Mouse (Mus musculus) limb, embryonic 14.5 days (tissue): ENCODE results near the gene Acp7. TPM values are rescaled to one million over a fixed set of nuclear protein-coding genes. Genes with fewer than 3 reads are reported as not detected.

Source experiments
- ATAC-seq: fragments of 200-750 bp; cut with Nextera tagmentation; 2 replicates; pipeline ENCODE4 v1.8.0; 2017; ENCODE audit warnings: low read depth, moderate number of reproducible peaks, moderate TSS enrichment; ENCODE audit not compliant: low FRiP score
- DNase-seq: peaks from one replicate; pipeline ENCODE4 v3.0.0-alpha.2; 2015; ENCODE audit warnings: low spot score
- H3K27ac ChIP-seq: fragments of 300-500 bp; sonication (generic); replicated peaks from 2 replicates; pipeline ENCODE4 v1.5.1; 2014; ENCODE audit warnings: low read depth, mild to moderate bottlenecking, low read length, moderate library complexity, mixed read lengths
- H3K27me3 ChIP-seq: fragments of 300-500 bp; sonication (generic); 2 replicates; pipeline ENCODE4 v1.6.1; 2014; ENCODE audit warnings: low read length, mixed read lengths; ENCODE audit not compliant: control insufficient read depth, insufficient read depth
- H3K36me3 ChIP-seq: fragments of 300-500 bp; sonication (generic); 2 replicates; pipeline ENCODE4 v1.6.1; 2014; ENCODE audit warnings: mild to moderate bottlenecking, low read length, moderate library complexity, mixed read lengths; ENCODE audit not compliant: control insufficient read depth, insufficient read depth
- H3K4me1 ChIP-seq: fragments of 300-500 bp; sonication (generic); 2 replicates; pipeline ENCODE4 v1.6.1; 2014; ENCODE audit warnings: antibody characterized with exemption, low read length, mixed read lengths; ENCODE audit not compliant: control insufficient read depth, insufficient read depth
- H3K4me2 ChIP-seq: fragments of 300-500 bp; sonication (generic); replicated peaks from 2 replicates; pipeline ENCODE4 v1.6.1; 2014; ENCODE audit warnings: low read depth, mild to moderate bottlenecking, low read length, moderate library complexity; ENCODE audit not compliant: severe bottlenecking
- H3K4me3 ChIP-seq: fragments of 300-500 bp; sonication (generic); replicated peaks from 2 replicates; pipeline ENCODE4 v1.5.1; 2014; ENCODE audit warnings: low read length
- H3K9ac ChIP-seq: fragments of 300-500 bp; sonication (generic); 2 replicates; pipeline ENCODE4 v1.6.1; 2014; ENCODE audit warnings: mild to moderate bottlenecking, low read depth, low read length, moderate library complexity; ENCODE audit not compliant: severe bottlenecking
- H3K9me3 ChIP-seq: fragments of 300-500 bp; sonication (generic); 2 replicates; pipeline ENCODE4 v1.6.1; 2016; ENCODE audit warnings: low read length; ENCODE audit not compliant: control insufficient read depth
- POLR2A ChIP-seq: fragments of 200-500 bp; IDR thresholded peaks from 2 replicates; pipeline ENCODE4 v1.8.0; 2012; ENCODE audit warnings: inconsistent platforms, mild to moderate bottlenecking, moderate library complexity, borderline replicate concordance; ENCODE audit not compliant: insufficient read depth, insufficient read length; ENCODE audit errors: extremely low read depth
- WGBS: fragments of 180-500 bp; shearing (Covaris S2); extraction: QIAGEN DNeasy Blood & Tissue Kit; methylation state at CpG from one replicate; pipeline ENCODE4 v1.1.7; 2014; 5-methylcytosine and 5-hydroxymethylcytosine counted together
- polyA plus RNA-seq, 2 experiments: library from polyadenylated mRNA; depleted of rRNA in 1 of 2; stranded (reverse) in 1 of 2; unstranded in 1 of 2; fragments of >200 nt; fragmentation: Nextera tagmentation in 1 of 2; extraction: Ambion mirVana in 1 of 2; gene quantifications; 2 replicates each; pipeline versions ENCODE4 v1.2.1 to v1.2.3; 2012 to 2014

The Acp7 gene
- polyA plus RNA-seq, 2 experiments = 0.08 to 0.10 TPM

DNA sequence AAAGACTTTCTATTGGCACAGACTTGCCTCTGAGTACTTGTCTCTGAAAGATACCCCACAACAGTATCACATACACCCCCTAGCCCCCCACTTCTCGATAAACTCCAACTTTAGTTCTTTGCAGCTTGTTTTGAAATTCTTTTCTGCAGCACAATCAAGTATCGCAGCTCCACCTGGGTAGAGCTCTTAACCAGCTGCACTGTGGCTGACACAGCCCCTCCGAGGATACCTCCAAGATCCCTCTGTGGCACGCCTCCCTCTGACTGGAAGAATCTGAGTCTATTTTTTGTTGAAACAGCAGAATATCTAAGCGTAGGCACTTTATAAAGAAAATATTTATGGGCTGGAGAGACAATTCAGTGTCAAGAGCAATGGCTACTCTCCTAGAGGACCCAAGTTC lies 41.1 kb upstream of the Acp7 start:
- Histone ChIP-seq H3K27ac (no peak overlapping the region), H3K9ac (no peak overlapping the region), H3K4me3 (no peak overlapping the region), H3K4me2 (no peak overlapping the region), H3K9me3 (no peaks in the 10 kb centered on the region), H3K36me3 (no peaks in the 10 kb centered on the region), H3K4me1 (no peaks in the 10 kb centered on the region), H3K27me3 (no peaks in the 10 kb centered on the region)
- DNase-seq = no peak
- ATAC-seq = no peak
- TF ChIP-seq POLR2A = no peak
- 91% methylated on average over 5 of the region's 5 CpGs for WGBS

DNA sequence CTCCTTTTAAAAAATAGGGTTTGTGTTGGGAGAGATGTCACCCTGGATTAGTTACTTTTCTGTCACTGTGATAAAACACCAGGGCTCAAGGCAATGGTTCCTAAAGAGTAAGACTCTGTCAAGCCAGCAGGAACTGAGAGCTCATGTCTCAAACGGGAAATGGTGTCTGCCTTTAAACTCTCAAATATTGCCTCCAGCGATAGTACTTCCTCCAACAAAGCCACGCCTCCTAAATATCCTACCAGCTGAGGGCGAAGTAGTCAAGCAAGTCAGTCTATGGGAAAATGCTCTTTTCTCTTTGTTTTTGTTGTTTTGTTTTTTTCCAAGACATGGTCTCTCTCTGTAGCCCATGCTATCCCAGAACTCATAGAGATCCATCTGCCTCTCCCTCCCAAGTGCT lies 40.0 kb upstream of the Acp7 start:
- DNase-seq (peak; percentile 23), ATAC-seq (no peak)
- WGBS = 46% methylated on average over 4 of the region's 4 CpGs

DNA sequence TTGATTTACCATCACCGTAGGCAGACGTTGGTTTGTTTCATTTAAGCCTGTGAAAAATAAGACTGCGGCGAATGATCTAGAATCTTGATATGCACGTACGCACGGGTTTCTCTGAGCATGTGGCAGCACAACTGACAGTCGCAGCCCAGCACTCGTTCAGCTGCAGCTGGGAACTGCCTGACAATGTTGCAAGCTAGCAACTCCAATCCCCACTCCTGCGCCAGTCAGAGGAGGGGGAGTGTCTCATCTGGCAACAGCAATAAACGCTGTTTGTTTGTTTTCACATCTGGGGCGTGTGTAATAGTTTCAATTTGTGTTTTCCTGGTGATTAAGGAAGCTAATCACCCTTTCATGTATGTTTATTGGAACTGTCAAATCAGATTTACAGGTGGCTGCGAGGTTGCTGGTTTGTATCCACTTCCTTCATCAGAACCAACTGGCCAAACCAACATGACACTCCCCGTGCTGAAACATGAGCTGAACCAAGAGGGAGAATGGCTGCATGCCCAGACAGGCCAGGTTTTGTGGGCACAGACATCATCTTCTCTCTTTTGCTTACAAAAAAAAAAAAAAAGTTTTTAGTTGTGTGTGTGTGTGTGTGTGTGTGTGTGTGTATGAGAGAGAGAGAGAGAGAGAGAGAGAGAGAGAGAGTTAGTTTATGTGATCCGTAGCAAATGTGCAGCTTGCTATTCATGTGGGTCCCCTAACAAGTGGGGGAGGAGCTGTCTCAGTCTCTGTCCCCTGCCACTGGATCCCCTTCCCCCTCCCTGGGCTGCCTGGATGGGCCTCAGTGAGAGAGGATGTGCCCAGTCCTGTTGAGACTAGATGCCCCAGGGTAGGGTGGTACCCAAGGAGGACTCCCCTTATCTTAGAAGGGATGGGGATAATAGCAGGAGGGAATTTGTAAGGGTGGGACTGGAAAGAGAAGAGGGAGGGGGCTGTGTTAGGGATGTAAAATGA lies 34.8 kb upstream of the Acp7 start:
- 9% methylated on average over 15 of the region's 15 CpGs for WGBS
- Histone ChIP-seq H3K4me3 (no peak overlapping the region), H3K9me3 (no peaks in the 10 kb centered on the region), H3K27ac (0 out of 2 replicates have a peak overlapping the region, but pooled peaks have one; percentile 19), H3K9ac (no peak overlapping the region), H3K27me3 (no peaks in the 10 kb centered on the region), H3K4me2 (peak overlapping the region; percentile 37), H3K4me1 (peaks cover 8% of the 10 kb centered on the region; the same call in 1 of the 2 replicates), H3K36me3 (no peaks in the 10 kb centered on the region)
- TF ChIP-seq POLR2A = no peak
- ATAC-seq (0 out of 2 replicates have a peak, but pooled peaks have one; percentile 34), DNase-seq (peak; percentile 64)

More for the DNA sequence above, 40.0 kb upstream of the Acp7 start:
- Histone ChIP-seq H3K9ac (no peak overlapping the region), H3K27ac (no peak overlapping the region), H3K4me1 (peaks cover 2% of the 10 kb centered on the region; the same call in 1 of the 2 replicates), H3K9me3 (no peaks in the 10 kb centered on the region), H3K4me3 (no peak overlapping the region), H3K4me2 (no peak overlapping the region), H3K27me3 (no peaks in the 10 kb centered on the region), H3K36me3 (no peaks in the 10 kb centered on the region)
- no peak for TF ChIP-seq POLR2A

DNA sequence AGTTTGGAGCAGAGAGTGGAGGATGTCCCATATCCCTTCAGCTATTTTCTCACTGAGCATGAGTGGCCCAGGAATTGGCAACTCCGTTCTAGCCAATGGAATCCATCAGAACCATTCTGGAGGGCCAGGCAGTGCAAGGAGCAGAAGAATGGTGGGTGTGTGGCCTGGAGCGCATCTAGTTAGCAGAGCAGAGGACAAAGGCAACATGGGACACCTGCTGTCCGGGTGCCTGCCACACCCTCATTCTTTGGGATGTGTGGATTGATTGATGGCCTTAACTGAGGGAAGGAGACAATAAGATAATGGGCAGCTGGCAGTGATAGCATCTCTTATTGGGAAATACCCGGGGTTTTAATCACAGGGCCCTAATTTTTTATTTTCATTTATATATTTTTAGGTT lies 25.3 kb upstream of the Acp7 start:
- Histone ChIP-seq H3K27ac (no peak overlapping the region), H3K4me1 (no peaks in the 10 kb centered on the region), H3K27me3 (no peaks in the 10 kb centered on the region), H3K36me3 (no peaks in the 10 kb centered on the region), H3K9ac (no peak overlapping the region), H3K4me3 (no peak overlapping the region), H3K4me2 (no peak overlapping the region), H3K9me3 (no peaks in the 10 kb centered on the region)
- ATAC-seq (no peak), DNase-seq (no peak)
- WGBS = 76% methylated on average over 4 of the region's 4 CpGs
- TF ChIP-seq POLR2A = no peak

DNA sequence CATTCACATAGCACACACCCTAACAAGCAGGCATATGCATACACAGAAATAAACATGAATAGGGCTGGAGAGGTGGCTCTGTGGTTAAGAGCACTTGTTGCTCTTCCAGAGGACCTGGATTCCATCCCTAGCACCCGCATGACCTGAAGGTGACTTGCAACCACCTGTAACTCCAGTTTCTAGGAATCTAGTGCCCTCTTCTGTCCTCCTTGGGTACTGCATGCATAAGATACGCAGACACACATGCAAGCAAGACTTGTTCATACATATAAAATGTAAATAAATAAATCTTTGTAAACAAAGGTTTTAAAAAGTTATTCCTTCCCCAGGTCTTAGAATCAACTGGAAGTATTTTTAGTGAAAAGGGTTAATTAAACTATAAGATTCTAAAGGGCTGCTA lies 20.0 kb upstream of the Acp7 start:
- no peak for ATAC-seq
- Histone ChIP-seq H3K27me3 (no peaks in the 10 kb centered on the region), H3K9ac (no peak overlapping the region), H3K4me1 (no peaks in the 10 kb centered on the region), H3K27ac (no peak overlapping the region), H3K4me3 (no peak overlapping the region), H3K4me2 (no peak overlapping the region), H3K36me3 (no peaks in the 10 kb centered on the region), H3K9me3 (no peaks in the 10 kb centered on the region)
- WGBS = 90% methylated on average over 2 of the region's 2 CpGs
- DNase-seq = no peak
- no peak for TF ChIP-seq POLR2A
